Mouse (Mus musculus): ENCODE measurements around the gene Fam198b.
"Not testable (repeated sequence)": the region's sequence is repeated elsewhere in the genome, so short reads cannot be mapped to it uniquely, and the experiment has no call there.

The Fam198b gene

GRCm38 (mm10) chr3:79928409-79928808, 44.1 kb downstream of the Fam198b start:
- no peak for DNase-seq

GRCm38 (mm10) chr3:79930141-79930744, 45.9 kb downstream of the Fam198b start:
- DNase-seq, result no peak

- no peak for DNase-seq
Observed at GRCm38 (mm10) chr3:79936213-79936612, 51.9 kb downstream of the Fam198b start.

- no peak for DNase-seq
Observed at GRCm38 (mm10) chr3:79936730-79937447, 52.6 kb downstream of the Fam198b start.

GRCm38 (mm10) chr3:79947736-79948135, 63.4 kb downstream of the Fam198b start:
- DNase-seq, result no peak

GRCm38 (mm10) chr3:79948151-79948550, 63.8 kb downstream of the Fam198b start:
- no peak for DNase-seq

GRCm38 (mm10) chr3:79953164-79953759, 68.9 kb downstream of the Fam198b start:
- DNase-seq, result no peak

GRCm38 (mm10) chr3:79955262-79955661, 70.9 kb downstream of the Fam198b start:
- no peak for DNase-seq

GRCm38 (mm10) chr3:79956792-79957191, 72.5 kb downstream of the Fam198b start:
- DNase-seq, result no peak

GRCm38 (mm10) chr3:79957752-79958151, 73.4 kb downstream of the Fam198b start:
- DNase-seq, result no peak

- no peak for DNase-seq
Observed at GRCm38 (mm10) chr3:79966709-79967108, 82.4 kb downstream of the Fam198b start.

GRCm38 (mm10) chr3:79967346-79967745, 83.0 kb downstream of the Fam198b start:
- no peak for DNase-seq

GRCm38 (mm10) chr3:79968426-79968825, 84.1 kb downstream of the Fam198b start:
- no peak for DNase-seq

GRCm38 (mm10) chr3:79969536-79969935, 85.2 kb downstream of the Fam198b start:
- DNase-seq, result not testable (repeated sequence)

- DNase-seq, result no peak
Observed at GRCm38 (mm10) chr3:79970070-79970469, 85.7 kb downstream of the Fam198b start.

GRCm38 (mm10) chr3:79970498-79970897, 86.2 kb downstream of the Fam198b start:
- DNase-seq, result no peak

- no peak for DNase-seq
Observed at GRCm38 (mm10) chr3:79971542-79971941, 87.2 kb downstream of the Fam198b start.

GRCm38 (mm10) chr3:79976786-79977185, 92.5 kb downstream of the Fam198b start:
- DNase-seq, result no peak

GRCm38 (mm10) chr3:79977656-79978450, 93.5 kb downstream of the Fam198b start:
- no peak for DNase-seq

GRCm38 (mm10) chr3:79980714-79981113, 96.4 kb downstream of the Fam198b start:
- no peak for DNase-seq

GRCm38 (mm10) chr3:79983961-79984419, 99.7 kb downstream of the Fam198b start:
- no peak for DNase-seq

- no peak for DNase-seq
Observed at GRCm38 (mm10) chr3:79984542-79984941, 100.2 kb downstream of the Fam198b start.

GRCm38 (mm10) chr3:79989250-79989649, 104.9 kb downstream of the Fam198b start:
- no peak for DNase-seq

Measured in cerebellum, adult 9-10 months (tissue).